Mouse (Mus musculus) cerebellum, postnatal 25 days (tissue): ENCODE results near the gene Slc39a9.

Experiments used
- DNase-seq, 2 experiments: peaks; one replicate each; pipeline ENCODE4 v3.0.0; 2021; ENCODE audit warnings: mixed read lengths in 2 of 2

The Slc39a9 gene

GRCm38 (mm10) chr12:80653951-80654658, 10.4 kb downstream of the Slc39a9 start:
- DNase-seq, result peak; percentile 44 to 57

GRCm38 (mm10) chr12:80654659-80655025, 11.0 kb downstream of the Slc39a9 start:
- no peak for DNase-seq

DNA sequence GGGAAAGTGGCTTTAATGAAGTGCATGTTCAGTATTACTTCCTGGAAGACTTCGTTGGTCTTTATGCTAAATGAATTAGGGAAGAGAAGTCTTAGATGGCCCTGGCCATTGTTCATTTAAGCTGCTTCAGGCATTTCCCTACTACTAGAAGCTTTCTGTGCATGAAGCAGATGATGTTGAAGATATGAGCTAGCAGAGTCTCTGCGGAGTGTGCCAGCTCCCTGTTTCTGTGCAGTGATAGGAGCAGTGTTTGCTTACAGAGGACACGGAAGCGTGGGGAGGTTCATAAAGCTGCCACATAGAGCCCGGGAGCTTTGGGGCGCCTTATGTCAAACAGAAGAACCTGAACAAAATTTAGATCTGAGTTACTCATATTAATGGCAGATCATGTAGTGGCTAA, 15.0 kb downstream of the Slc39a9 start:
- DNase-seq, result no peak

DNA sequence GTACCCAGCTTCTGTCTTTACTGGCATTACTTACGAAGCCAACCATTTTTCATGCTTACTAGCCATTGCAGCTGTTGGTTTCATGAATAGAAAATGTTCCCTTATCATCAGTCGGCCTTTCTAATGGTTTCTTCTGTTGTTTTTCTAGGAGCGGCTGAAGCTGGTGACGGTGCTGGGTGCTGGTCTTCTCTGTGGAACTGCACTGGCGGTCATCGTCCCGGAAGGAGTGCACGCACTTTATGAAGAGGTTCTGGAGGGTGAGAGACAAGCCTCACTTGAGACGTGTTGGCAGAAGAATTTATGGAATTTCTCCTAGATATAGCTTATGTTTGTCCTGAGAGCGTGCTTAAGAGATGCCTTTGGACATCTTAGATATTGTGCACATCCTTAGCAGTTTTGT, 18.6 kb downstream of the Slc39a9 start:
- DNase-seq, result no peak

GRCm38 (mm10) chr12:80663935-80664334, 20.3 kb downstream of the Slc39a9 start:
- no peak for DNase-seq

- no peak for DNase-seq
These were observed 24.7 kb downstream of the Slc39a9 start for GRCm38 (mm10) chr12:80668391-80668790.

DNA sequence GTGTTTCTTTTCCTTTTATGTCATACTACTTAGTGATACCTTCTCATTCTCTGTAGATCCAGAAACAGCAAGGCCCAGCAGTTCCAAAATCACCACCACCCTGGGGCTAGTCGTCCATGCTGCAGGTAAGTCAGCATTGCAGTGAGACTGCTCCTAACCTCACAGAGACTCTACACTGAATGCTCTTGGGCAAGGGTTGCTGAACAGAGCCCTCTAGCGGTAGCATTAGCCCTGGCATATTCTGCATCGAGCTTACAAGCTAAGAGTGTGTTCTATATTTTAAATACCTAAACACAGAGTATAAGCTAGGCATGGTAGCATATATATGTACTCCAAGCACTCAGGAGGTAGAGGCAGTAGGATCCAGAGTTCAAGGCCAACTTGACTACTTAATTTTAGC, 29.5 kb downstream of the Slc39a9 start:
- DNase-seq, result peak; percentile 66 to 76

DNA sequence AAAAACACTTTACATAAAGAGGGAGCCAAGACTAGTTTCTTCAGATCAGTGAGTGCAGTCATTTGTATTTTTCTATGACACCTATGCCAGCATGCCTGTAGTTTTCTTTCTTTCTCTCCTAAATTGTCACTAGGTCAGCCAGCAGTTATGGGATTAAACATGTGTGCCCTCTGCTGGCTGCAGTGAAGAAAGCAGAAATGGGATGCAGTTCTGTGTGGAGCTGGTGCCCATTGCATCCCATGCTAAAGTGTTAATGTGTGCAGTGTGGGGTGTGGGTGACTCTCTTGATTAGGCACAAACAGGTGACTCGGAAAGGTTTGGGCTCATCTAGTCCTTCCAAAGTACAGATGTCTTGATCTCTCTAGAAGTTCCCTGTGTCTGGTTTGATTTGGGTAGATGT, 37.7 kb downstream of the Slc39a9 start:
- DNase-seq, result peak; percentile 43 to 56

DNA sequence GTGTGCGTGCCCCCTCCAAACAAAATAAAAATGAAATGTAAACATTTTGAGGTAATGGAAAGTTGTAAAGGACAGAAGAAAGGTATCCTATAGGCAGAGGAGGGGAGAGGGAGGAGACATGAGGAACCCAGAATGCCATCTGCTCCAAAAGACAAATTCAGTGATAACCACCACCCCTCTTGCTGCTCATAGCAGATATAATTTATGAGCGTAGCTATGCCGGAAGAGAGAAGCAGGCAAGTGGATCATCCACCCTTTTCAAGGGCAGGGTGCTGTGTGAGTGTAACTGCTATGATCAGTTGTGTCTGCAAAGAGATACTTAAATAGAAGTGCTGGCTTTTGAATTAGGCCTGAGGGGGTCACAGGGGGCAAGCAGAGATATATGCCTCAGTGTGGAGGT, 39.9 kb downstream of the Slc39a9 start:
- no peak for DNase-seq

GRCm38 (mm10) chr12:80684316-80684715, 40.6 kb downstream of the Slc39a9 start:
- no peak for DNase-seq

DNA sequence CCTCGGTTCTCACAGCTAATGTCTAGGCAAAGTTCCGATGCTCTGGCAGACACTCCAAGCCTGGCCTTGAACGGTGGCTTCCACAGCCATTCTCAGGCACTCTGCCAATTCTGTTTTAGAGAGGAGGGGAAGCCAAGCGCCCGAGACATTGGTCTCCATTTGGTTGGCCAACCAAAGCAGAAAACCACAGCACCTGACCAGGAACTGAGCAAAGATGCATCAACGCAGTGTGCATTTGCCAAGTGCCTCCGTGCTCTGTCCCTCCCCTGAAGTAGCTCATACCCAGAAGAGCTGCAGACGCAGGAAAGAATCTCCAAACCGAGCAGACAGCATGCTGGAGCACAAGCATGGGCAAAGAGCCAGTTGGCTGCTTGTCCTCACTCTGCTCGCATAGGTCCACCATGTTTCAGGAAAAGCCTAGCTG, 44.1 kb downstream of the Slc39a9 start:
- peak; percentile 58 to 76 for DNase-seq

DNA sequence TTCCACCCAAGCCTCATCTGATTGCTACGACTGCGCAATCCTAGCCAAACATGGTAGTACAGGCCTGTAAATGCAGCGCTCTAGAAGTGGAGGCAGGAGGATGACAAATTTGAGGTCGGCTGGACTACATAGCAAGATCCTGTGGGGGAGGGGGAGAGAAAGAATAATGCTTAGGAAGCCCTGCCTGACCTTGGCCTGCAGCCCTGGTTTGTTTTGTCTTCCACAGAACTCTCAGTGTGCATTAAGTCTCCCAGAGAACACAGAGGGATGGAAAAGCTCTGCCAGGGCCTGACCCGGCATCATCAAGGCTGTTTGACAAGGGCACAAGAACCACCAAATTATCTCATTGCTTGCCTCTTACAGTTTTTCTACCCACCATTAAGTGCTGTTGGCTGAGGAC, 46.0 kb downstream of the Slc39a9 start:
- DNase-seq, result no peak

DNA sequence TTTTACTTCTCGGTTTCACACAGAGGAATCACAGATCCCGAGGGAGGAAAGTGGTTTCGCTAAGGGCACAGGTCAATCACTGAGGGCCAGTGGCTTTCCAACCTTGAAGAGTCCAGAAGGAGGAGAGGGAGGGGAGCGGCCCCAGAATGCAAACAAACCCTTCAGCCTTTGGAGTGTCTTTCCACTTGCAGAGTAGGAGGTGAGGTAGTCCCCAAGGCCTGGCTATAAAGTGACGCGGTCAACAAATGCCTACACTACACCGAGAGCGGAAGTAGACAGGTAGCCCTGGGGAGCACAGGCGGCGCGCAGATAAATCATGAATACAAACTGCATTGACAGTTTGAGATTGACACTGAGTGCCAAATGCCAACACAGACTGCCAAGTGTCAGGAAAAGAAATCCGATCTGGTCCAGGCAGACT, 48.0 kb downstream of the Slc39a9 start:
- no peak for DNase-seq

DNA sequence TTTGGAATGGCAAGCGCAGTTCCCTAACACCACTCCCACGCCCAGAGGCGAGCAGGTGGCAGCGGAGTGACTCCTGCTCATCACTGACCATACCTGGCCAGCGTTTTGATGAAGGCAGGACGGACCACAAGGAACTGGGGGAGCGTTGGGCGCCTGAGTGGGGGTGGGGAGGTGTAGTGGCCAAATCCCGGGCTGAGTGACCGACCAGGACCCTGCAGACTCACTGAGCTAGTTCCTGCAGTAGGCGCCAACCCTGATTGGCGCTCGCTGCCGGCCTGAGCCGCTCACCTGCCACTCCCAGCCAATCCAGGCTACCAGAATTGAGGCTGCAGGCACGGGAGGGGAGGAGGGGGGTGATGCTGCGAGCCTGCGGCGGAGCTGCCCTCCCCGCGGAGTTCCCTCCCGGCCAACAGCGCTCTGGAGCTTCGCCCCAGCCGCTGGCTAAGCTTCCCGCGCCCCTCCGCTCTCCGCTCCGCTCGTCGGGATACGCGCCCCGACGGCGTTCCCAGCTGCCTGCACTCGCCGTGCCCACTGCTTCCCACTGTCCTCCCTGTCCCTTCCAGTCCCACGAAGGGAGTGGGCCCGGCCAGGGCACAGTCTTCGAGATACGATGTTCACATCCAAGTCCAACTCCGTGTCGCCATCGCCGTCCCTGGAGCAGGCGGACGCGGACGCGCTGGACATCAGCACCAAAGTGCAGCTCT, 48.7 kb downstream of the Slc39a9 start, which contains the start of gene Plekhd1:
Gene Plekhd1, plus strand, starts transcription at position 323 of the 704 bp plus-strand sequence.
- peak; percentile 58 to 74 for DNase-seq

- DNase-seq, result no peak
These were observed 50.0 kb downstream of the Slc39a9 start for GRCm38 (mm10) chr12:80693700-80694099.

GRCm38 (mm10) chr12:80695004-80695403, 51.3 kb downstream of the Slc39a9 start:
- no peak for DNase-seq

- DNase-seq, result no peak
These were observed 55.0 kb downstream of the Slc39a9 start for GRCm38 (mm10) chr12:80698526-80699143.

DNA sequence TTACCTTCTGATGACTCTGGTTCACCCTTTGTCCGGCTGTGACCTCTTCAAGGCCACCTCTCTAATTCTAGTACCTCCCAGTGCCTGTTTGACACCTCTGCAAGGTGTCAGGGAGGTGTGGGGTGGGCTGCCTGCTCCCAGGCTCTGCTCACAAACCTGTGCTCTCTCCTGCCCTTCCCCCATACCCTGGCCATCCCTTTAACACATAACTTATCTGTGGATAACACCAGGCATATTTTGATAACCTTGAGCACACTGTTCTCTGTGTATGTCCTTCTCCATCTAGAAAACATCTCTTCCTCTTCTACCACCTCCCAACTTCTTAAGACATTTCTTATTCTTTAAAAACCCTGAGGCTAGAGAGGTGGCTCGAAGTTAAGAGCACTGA, 55.5 kb downstream of the Slc39a9 start:
- no peak for DNase-seq

DNA sequence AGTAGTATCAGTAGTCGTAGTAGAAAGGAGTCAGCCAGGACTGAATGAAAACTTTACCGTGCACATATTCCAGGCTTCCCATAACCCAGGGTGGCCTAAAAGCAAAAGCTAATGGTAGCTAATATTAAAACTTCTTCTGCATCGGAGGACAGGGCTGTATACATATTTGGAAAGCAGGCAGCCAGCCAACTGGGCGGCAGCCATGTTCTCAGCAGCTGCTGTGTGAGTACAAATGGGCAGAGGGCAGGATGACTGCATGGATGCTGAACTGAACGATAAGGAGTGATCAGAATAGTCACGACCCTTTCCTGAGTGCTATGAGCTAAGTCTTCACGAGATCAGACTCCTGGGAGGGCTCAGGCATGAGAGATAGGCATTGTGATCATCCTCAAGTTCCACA, 57.6 kb downstream of the Slc39a9 start:
- peak in 1 of 2 experiments; percentile 45 for DNase-seq

GRCm38 (mm10) chr12:80706208-80706914, 62.7 kb downstream of the Slc39a9 start:
- no peak for DNase-seq

GRCm38 (mm10) chr12:80706915-80707604, 63.4 kb downstream of the Slc39a9 start:
- peak; percentile 58 to 65 for DNase-seq

DNA sequence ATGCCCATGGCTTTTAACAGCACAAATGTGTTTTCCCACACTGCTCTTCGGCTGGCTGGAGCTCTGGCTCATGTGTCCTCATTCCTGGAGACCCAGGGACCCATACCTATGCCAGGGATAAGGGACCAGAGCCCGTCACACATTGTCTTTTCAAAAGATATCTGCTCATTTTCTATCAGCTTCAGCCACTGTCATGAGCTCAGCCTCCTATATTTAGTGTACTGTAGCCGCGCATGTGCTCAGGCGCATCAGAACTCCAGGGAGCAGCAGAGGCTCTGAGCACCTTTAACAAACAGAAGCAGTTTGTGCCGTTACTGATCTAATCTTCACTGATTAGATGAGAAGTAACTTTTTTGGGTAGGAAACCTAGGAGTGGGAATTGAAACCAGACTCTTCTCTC, 72.2 kb downstream of the Slc39a9 start:
- no peak for DNase-seq

- no peak for DNase-seq
These were observed 75.5 kb downstream of the Slc39a9 start for GRCm38 (mm10) chr12:80719141-80719540.
